Mouse (Mus musculus): ENCODE results near the gene Rundc3a.
A peak's percentile ranks its signal among the peaks of the same experiment; 100 is the strongest.

Rundc3a gene

DNA sequence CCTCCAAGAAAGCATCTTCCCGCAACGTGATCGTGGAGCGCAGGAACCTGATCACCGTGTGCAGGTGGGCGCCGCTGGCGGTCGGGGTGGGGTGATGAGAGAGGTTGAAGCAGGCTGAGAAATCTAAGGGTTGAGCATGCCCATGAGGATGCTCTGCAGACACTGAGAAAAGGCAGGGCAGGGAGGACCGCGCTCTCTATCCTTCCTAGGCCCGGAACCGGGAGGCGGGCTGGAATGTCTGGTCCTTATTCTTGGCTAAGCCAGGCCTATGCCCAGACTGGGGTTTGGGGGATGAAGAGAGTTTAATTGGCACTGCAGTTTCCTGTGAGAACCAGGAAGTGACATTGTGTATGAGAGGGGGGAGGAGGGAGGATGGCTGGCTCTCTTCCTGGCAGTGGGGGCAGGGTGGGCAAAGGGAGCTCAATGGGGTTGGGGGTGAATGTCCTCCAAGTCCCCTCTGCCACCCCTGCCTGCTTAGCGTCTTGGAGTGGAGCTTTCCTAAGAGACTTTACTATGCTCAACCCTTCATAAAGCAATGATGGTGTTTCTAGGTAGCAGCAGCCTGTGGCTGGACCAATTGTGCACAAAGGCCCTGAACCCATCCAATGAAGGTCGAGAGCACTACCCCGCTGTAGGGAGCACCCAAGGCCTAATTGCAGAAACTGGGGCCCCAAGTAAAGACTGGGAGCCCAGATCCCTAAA is 667 bp downstream of the Rundc3a start:
- no peak for DNase-seq (ENCODE audit: low spot score)

DNA sequence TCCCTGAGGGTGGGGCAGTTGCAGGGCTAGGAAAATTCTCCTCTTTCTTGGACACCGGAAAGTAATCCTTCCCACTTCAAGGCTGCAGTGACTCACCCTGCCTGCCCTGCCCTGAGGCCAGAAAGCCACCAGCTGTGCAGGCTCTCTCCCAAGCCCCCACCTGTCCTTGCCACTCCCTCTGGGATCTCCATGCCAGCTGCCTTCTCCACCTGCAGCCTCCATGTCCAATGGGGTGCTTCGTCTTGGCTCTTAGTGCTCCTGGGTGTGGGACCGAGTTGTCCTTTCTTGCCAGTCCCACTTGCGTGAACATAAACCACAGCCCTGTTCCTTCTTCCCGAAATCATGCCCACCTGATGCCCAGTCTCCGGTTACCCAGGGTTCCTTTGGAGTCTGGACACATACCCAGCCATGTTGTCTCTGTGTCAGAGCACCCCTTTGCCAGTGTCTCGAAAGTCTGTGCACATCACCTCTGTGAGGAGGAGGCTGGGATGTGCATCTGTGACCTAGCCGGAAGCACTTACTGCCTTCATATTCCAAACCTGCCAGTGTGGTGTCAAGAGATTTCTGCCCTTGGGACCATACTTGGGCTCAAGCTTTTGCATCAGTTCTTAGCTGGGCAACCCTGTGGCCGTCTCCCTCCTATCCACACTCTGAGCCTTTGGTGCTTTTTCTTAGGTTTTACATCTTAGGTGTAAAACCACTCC is 1.4 kb downstream of the Rundc3a start:
- no peak for DNase-seq (ENCODE audit: low spot score)

DNA sequence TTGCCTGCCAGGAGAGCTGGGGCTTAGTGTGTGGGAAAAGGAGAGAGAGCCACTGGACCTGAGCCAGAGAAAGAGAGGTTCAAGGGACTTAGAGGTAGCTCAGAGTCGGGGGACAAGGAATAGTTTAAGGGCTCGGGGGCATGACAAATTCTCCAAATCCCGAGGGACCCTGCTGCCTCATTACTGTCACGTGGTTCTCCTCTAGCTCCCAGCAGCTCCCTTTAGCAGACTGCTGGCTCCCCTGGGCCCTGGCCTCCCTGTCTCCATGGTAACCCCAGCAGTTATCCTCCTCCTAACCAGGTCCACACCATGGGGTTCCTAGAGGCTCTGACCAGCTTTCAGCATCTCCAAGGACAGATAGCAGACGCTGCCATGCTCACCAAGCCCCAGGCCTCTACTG is 2.0 kb downstream of the Rundc3a start:
- no peak for DNase-seq (ENCODE audit: low spot score)

DNA sequence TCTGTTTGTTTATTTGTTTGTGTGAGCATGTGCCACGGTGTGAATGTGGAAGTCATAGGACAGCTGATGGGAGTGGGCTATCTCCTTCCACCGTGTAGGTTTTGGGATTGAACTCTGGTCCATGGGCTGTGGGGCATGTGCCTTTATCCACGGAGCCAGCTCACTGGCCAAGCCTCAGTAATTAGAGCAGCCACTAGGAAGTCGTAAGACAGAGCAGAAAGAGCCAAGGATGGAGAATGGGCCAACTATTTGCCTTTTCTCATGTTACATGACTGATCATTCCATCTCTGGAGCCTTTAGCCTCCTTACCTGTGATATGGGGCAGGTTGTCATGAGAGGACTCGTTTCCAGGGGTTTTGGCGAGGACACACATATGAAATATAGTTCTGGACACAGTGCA is 3.1 kb downstream of the Rundc3a start:
- no peak for DNase-seq (ENCODE audit: low spot score)

DNA sequence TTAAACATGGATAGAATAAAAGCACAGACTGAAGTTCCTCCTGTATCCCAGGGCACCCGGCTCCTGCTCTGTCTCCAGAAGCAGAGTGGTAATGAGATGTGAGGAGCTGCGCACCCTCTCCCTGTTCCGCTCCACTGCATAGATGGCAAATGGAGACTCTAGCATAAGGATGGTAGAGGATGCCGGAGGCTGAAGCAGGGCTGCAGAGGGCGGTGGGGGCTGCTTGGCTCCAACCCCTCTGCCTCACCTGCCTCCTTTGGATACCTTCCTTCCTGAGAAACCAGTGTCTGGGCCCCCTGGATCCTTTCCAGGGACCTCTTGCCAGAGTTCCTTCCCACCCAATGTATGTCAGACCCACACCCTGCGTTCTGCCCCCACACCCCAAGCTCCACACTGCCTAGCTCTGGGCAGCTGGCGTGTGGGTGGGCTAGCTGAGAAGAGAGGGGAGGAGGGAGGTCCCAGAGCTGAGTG is 3.5 kb downstream of the Rundc3a start:
- DNase-seq (ENCODE audit: low spot score): no peak

DNA sequence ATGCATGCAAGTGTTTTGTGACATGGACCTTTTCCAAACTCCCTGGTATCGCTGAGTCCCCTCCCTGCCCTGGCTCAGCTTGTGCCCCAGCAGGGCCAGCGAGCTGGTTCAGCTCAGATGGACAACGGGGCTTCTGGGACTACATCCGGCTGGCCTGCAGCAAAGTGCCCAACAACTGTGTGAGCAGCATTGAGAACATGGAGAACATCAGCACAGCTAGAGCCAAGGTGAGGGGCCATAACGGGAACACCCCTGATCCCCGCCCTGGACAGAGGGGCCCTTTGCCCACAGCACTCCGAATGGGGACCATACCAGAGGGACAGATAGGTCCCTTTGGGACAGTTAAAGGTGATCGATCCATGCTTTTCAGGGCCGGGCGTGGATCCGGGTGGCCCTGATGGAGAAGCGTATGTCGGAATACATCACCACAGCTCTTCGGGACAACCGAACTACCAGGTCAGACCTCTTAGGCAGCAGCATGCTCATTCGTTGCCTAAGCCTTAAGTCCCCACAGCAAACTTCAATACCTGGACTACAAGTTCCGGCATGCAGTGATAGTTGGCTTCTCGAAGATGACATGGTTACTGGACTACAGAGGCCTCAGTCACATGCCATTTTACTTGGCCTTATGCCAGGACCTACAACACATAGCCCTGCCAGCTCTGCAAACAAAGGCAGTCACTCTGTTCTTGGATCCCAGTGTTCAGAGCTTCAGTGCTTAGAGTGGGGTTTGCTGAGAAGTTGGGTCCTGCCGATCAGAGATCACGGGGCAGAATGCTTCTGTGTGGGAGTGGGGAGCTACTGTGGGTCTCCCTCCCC is 5.0 kb downstream of the Rundc3a start:
- DNase-seq (ENCODE audit: low spot score): peak; percentile 12

DNA sequence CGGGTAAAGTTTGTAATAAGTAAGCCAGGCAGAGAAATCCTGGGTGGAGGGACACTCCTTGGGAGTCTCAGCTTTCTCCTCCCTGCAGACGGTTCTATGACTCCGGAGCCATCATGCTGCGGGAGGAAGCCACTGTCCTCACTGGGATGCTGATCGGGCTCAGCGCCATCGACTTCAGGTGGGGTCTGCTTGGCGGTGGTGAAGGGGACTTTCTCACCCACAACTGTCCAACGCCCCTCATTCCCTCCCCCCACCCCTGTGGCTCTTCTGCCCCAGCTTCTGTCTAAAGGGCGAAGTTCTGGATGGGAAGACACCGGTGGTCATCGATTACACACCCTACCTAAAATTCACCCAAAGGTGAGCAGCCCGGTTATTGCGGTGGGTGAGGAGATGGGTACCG is 5.9 kb downstream of the Rundc3a start:
- DNase-seq (ENCODE audit: low spot score): no peak

DNA sequence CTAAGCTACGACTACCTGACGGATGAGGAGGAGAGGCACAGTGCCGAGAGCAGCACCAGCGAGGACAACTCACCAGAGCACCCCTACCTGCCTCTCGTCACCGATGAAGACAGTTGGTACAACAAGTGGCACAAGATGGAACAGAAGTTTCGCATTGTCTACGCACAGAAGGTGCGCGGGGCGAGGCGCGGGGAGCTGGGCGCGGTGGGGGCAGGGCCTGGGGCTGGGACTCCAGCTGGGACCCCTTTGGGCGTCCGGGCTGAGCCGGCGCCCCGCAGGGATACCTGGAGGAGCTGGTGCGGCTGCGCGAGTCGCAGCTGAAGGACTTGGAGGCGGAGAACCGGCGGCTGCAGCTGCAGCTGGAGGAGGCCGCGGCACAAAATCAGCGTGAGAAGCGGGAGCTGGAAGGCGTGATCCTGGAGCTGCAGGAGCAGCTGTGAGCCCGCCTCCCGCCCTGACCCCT is 6.4 kb downstream of the Rundc3a start:
- DNase-seq (ENCODE audit: low spot score): peak; percentile 23

DNA sequence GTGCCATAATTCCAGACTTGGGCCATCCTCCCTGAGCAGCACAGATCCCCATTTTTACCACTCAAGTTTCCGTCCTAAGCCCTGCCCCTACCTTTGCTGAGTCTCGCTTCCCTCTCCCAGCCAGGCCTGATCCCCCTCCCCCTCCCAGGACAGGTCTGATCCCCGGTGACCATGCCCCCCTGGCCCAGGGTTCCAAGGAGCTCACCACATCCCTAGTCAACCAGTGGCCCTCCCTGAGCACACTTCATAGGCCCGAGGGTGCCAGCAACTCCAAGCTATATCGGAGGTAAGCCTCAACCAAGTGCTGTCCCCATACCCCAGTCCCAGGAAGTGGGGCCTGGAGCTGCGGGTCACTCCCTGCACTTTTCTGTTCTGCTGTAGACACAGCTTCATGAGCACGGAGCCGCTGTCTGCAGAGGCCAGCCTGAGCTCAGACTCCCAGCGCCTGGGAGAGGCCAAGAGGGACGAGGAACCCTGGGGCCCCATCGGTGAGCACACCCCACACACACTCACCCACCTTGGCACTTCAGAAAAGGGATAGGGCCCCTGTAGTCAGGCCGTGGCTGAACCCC is 7.4 kb downstream of the Rundc3a start:
- peak; percentile 10 for DNase-seq (ENCODE audit: low spot score)

DNA sequence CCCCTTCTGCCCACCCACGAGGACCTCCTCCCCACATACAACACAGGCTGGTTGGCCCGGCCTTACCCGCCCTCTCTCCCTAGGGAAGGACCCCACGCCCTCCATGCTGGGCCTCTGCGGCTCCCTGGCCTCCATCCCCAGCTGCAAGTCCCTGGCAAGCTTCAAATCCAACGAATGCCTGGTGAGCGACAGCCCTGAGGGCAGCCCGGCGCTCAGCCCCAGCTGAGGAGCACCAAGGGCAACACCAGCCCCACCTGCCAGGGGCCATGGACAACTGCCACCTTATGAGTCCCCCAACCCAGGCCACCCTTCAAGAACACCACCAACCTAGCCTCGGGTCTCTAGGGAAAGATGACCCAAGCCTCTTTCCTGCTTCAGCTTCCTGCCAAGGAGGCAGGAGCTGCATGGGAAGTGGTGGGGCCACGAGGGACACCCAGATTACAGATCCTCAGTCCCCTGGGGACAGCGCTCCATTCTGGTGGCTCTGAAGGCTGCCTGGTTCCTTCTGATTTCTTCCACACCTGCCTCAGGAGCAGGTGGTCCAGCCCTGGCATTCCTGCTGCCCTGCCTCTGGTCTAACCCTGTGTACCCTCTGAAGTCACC is 8.8 kb downstream of the Rundc3a start:
- no peak for DNase-seq (ENCODE audit: low spot score)

DNA sequence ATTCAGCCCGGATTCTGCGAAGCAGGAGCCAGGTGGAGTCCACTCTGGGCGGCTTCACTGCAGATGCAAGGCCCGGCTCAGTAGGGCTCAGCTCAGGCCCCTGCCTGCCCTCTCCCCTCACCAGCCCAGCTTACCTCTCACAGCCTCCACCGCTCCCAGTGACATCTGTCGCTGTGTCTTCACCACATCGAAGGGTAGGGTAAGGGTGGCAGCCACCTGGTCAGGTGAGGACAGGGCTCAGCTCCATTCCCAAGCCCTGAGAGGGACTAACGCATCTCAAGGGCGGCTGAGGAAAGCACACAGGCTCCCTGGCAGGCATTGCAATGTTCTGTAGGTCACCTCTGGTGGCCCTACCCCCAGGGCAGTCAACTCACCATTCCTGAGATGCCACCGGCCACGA is 10.5 kb downstream of the Rundc3a start:
- DNase-seq (ENCODE audit: low spot score): no peak

DNA sequence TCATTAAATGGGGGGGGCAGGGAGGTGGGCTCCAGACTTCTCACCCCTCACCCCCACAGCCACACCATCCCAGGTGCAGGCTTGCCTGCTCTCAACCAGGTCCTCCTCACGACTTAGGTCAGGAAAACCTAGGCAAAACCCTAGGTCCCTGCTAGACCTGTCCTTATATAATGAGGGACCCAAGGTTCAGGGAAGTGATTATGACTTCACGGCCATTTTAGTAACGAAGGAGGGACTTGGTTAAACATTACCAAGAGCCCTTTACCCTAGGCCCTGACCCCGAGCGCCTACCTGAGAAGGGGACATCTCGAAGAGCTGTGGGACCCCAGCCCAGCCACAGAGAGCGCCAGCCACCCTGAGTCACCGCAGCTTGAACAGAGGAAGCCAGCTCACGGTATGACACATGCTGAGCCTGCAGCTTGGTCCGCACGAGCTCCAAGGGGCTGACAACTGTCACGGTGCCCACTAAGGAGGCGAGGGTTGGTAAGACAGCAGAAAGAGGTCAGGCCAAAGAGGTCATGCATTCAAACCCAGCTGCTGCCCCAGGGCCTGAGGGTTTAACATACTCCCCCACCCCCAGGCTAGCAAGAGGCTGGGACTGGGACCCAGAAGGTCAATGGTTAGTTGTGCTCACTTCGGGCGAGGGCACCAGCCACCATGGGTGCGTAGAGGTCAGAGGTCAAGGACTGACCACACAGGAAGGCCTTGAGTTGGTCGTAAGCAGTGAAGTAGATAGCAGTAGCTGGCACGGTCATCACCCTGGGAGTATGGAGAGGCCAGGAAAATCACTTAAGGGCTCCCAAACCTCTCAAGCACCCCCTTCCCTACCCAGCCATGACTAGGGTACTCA is 11.2 kb downstream of the Rundc3a start:
- DNase-seq (ENCODE audit: low spot score): no peak

DNA sequence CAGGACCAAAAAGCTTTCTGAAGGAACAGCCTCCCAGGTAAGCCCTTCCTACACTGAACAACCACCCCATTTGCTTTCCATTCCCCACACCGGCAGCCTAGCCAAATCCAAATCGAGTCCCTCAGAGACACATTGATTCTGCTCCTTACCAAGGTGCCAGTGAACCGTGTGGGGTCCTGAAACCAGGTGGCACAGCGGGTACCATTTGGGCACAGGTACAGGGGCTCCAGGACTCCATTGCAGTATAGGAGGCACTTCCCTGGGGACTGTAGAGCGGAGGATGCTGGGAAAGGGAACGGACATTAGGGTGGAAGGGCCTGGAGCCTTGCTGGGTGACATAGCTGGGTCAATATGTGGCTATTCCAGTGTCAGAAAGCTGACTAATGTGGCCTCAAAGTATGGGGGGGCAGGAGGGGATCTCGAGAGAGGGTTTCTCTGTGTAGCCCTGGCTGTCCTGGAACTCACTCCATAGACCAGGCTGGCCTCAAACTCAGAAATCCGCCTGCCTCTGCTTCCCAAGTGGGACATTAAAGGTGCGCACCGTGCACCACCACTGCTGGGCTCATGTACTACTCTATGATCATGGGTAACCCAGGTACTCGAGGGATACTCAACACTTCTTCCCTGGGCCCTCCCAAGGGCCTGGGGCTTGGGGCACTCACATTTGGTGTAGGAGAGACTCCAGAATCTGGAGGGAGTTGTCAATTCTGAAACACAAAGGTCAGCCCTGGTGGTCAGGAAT is 12.5 kb downstream of the Rundc3a start:
- DNase-seq (ENCODE audit: low spot score): no peak

DNA sequence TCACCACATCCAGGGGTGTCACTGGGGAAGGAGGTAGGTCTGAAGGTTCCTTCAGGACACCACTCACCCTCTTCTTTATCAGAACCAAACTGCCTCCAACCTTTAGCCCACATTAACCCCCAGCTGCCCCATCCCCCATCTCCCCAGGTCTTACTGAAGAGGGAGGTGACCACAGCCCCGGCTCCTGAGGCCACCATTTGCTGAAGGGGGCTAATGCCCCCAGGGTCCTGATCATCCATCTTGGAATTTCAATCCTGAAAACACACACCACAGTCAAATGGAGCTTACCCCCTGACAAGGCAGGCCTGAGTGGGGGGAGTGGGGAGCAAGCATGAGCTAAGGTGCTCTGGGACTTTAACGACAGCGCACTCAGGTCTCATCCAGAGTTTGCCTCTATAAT is 13.2 kb downstream of the Rundc3a start:
- DNase-seq (ENCODE audit: low spot score): peak; percentile 16

DNA sequence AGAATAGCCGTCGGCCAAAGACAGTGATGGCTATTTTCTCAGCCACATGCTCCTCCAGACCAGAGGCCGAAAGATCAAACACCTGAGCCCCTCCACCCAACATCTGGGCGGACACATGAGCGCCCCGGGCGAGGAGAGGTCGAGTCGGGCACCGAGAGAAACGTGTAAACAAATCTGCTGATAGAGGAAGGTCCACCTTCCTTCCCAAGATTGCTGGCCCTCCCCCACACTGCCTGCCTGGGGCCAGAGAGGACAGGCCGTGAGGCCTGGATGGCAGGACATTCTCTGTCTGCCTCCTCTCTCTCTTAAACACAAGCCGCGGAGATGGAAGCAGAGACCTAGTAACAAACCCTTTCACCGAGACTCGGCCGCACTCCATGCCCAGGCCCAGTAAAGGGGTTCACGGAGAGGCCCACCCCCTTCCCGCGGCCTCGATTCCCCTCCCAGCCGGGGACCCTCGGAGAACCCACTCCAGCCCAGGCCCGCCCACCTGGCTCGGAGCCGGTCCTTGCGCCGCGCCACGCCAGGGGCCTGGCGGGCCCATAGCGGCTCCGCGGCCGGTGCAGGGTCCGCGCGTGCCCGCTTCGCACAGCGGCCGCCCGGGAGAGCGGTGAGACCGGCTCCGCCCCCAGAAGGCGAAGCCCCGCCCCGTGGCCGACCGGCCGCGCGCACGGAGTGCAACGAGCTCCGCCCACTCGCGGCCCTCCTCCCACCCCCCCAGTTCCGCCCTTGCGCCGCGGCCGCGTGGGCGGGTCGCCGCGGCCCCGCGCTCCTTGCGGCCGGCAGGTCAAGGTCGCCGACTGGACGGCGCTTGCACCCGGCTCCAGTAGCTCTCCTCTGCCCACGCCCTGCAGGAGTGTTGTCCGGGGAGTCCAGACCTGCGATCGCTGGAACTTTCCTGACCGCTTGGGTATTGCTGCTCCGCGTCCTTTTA is 14.0 kb downstream of the Rundc3a start:
- DNase-seq (ENCODE audit: low spot score): peak; percentile 91

DNA sequence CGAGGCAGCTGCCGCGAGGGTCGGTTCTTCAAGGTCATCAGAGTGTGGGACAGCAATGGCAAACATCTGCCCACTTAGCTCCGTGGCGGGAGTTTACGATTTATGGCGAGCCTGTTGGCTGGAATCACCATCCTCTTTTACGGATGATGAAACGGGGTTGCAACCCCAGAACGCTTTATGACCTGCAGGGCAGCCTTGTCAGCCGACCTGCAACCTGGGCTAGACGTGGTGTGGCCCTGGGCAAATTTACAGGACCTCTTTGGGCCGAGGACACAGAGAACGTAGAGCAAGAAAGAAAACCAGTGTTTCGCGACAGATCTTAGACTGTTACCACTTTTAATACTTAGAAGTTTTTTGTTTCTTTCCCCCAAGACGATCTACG is 14.6 kb downstream of the Rundc3a start, which contains the start of gene Slc25a39:
Gene Slc25a39, minus strand, starts transcription at position 113 of the 382 bp plus-strand sequence.
- no peak for DNase-seq (ENCODE audit: low spot score)

DNA sequence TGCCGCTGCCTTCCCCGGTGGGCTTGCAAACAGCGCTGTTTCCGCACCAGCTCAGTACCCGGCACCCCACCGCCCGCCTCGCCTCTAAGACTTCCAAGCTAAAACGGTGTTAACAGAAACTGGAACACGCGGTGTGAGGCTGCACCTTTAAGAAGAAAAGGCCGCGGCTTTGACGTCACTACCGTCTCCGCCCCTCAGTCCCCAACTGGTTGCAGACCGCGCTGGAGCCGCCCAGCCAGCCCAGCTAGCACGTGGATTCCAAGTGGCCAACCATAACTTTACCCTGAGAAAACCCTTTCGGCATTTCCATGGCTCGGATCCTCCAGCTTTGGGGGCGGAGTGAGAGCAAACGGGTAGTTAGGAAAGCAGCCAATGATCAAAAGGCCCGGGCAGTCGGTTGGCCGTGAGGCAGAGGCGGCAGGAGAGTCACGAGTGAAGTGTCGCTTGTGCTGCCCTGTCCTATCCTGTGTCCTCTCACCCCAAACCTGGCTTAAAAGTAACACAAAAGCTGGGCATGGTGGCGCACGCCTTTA is 15.2 kb downstream of the Rundc3a start:
- DNase-seq (ENCODE audit: low spot score): peak; percentile 97

DNA sequence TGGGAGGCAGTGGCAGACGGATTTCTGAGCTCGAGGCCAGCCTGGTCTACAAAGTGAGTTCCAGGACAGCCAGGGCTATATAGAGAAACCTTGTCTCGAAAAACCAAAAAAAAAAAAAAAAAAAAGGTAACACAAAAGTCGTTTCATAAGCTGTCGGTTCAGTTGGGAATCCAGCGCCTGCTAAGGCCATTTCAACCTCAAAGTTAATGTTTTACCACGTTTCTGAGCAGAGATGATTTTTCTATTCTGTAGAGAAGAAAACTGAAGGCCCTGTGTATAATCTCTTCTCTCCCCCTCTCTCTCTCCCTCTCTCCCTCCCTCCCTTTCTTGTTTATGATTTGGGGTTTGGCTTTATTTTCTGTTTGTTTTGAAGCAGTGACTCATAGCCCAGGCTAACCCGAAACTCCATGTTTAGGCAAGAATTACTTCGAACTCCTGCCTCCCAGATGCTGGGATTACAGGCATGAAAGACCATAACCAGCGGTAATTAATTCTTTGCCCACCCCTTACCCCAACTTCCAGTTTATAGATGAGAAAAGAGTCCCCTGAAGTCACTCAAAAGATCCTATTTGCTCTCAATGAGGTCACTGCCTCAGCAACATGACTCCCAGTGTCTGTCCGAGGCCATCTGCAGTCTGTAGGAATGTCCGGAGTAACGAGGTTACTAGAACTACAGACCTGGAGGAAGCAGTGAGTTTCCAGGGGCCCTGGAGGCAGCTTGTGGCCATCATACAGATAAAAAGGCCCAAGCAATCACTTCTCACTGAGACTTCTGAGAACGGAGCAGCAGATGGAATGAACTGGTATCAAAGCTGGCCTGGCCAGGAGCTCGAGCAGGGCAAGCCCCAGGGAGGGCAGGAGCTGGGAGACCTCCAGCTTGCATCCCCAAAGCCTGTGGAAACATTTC is 15.9 kb downstream of the Rundc3a start:
- peak; percentile 4 for DNase-seq (ENCODE audit: low spot score)

All from testis, postnatal 14 days (tissue).